Mouse (Mus musculus) induced T-regulatory cell, adult 2 months (primary cell): Measurements from ENCODE around the gene Cacfd1.
A peak's percentile ranks its signal among the peaks of the same experiment; 100 is the strongest.

Experiments
- DNase-seq: peaks from one replicate; pipeline ENCODE4 v3.0.0-alpha.2; 2012; ENCODE audit warnings: low read depth

The Cacfd1 gene

DNA sequence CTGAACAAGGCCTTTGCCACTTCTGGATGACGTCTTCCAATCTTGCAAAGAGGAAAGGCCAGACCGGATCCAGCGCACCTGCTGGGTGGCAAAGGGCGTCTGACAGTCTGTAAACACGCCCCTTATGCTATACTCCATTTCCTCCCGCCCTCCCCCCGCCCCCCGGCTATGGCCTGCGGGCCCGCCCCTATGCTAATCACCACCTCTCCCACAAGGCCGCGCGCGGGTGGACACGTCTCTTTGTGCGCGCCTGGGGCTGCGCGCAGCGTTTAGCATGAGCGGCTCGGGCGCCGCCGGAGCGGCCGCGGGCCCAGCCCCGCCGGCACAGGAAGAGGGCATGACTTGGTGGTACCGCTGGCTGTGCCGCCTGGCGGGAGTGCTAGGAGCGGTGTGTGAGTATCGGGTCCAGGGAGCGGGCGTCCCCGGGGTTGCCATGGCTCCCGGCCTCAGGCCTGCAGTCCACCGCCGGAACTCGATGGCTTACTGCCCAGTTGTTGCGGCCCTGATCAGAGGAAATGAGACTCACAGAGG, at the start of gene Cacfd1:
Gene Cacfd1 (plus strand): TSS at position 213 of the 531 bp plus-strand sequence.
- DNase-seq, result peak; percentile 97

- DNase-seq, result no peak
Observed at GRCm38 (mm10) chr2:26960756-26961155, 49.0 kb upstream of the Cacfd1 start.

DNA sequence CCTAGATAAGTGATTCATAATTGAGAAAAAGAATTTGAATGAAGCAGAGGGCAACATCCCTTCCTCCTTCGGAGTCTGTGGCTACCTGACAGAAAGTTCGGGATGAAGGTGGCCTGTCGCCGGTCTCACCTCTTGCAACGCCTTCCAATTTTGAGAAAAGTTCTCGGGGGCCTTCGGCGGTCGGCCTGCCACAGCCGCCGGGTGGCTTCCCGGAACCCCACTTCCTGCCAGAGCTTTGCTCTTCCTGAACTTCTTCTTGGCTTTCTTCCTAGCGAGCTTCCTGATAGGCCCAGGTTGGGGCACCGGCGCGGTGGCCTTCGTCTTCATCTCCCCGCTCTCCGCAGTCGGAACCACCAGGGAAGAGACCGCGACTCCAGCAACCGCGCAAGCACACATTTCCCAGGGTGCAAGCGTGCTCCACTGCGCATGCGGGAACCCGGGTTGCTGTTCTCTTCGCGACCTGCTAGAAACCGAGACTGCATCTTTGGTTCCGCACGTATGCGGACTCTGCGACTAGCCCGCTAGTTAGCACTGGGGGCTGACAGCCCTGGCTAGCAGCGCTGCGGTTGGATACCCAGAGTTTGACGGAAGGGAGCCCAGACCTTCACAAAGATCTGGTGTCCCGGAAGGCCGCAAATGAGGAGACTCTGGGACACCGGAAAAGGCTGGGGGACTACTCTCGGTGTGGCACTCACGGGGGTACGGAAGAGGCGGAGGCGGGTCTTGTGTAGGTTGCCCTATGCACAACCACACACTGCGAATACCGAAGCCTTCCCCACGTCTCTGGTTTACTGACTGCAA, 45.6 kb upstream of the Cacfd1 start, which contains the start of gene Rexo4:
Gene Rexo4 (minus strand): TSS at position 464 of the 801 bp plus-strand sequence.
- peak; percentile 99 for DNase-seq

- DNase-seq, result no peak
Observed at GRCm38 (mm10) chr2:26964724-26965370, 44.9 kb upstream of the Cacfd1 start.

- peak; percentile 42 for DNase-seq
Observed at GRCm38 (mm10) chr2:26967262-26967661, 42.5 kb upstream of the Cacfd1 start.

- DNase-seq, result no peak
Observed at GRCm38 (mm10) chr2:26973116-26973515, 36.6 kb upstream of the Cacfd1 start, which contains the start of gene Adamts13. Gene Adamts13, plus strand, starts transcription at chr2:26973416.

DNA sequence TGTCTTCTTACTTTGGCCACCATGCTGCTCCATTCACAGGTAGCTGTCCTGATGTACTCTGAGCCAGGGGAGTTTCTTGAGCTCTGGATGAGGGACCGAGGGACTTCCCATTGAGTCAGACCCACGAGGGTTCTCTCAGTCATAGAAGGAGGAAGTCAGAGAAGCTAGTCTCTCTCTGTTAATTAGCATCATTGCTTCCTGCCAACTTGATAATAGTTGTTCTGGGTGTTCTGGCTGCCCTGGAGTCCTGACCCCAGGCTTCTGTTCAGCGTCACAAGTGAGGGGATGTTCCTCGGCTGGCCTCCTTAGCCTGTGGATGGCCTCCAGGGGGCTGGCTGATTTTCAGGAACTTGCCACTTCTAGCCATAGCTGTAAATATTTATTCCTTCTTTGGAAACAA, 35.8 kb upstream of the Cacfd1 start:
- peak; percentile 47 for DNase-seq

DNA sequence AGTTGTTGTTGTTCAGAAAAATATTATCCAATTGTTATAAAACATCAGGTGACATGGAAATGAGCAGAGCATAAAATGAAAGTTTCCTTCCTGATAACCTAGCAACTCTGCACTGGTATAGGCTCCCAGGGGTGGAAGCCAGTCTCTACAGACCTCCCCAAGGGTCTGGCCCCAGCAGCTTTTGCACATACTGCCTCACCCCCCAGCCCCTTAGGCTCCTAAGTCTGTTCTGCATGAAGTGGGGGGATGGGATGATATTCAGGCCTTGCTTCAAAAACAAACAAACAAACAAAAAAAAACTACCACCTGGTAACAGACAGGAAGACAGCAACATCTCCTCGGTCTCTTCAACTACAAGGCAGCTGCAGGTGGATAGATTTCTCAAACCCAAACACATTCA, 29.4 kb upstream of the Cacfd1 start:
- no peak for DNase-seq

GRCm38 (mm10) chr2:26984179-26984578, 25.5 kb upstream of the Cacfd1 start:
- no peak for DNase-seq

DNA sequence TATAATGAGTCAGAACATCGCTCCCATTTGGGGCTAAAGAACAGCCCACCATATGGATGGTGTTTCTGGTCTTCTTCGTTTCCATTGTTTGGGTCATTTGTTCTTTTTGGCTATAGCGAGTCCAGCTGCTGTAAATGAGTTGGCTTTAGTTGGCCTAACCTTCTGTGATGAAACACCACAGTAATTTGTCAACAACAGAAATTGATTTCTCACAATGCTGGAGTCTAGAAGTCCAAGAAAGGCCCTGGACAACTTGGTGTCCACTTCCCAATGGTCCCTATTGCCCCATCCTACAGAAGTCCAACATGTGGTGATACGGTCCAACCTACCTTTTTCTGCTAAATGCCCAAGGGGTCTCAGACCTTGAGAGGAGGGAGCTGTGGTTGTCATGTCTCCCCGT, 25.1 kb upstream of the Cacfd1 start:
- DNase-seq, result no peak

DNA sequence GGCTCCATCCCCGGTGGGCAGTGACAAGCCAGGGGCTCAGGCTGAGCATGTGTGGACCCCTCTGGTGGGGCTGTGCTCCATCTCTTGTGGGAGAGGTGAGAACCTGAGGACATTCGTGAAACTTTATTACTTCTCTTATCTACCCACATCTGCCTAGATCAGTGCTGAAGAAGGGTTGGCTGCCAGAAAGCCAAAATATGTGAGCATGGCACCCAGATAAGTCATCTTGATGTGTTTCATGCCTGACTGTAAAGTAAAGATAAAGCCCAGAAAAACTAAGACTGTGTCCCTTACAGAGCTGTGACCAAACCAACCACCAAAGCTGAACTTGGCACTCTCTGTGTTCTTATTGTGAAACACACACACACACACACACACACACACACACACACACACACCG, 15.8 kb upstream of the Cacfd1 start:
- no peak for DNase-seq

DNA sequence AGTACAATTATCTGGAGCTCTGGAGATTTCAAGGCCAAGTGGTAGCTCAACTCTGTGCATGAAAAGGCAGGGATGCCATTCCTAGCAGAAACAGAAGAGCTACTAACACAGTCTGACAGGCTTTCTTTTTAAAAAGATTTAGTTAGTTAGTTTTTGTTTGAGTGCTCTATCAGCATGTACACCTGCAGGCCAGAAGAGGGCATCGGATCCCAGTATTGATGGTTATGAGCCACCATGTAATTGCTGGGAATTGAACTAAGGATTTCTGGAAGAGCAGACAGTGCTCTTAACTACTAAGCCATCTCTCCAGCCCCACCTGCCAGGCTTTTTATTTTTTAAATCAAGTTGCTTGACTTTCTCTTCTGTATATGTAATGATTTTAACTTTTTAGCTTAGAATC, 12.2 kb upstream of the Cacfd1 start:
- DNase-seq, result peak; percentile 35

DNA sequence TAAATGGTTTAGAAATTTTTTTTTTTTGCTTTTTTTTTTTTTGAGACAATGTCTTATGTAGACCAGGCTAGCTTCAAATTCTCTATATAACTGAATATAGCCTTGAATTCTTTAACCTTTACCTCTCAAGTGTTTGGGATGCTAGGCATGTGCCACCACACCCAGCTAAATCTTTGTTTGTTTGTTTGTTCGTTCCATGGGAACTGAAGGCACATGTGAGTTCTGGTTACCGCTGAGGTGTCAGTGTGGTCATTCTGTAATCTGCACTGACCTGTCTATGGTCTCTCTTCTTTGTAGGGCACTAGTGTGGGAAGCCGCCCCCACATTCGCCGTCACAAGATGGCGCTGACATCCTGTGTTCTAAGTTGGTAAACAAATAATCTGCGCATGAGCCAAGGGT, 11.7 kb upstream of the Cacfd1 start:
- DNase-seq, result no peak

DNA sequence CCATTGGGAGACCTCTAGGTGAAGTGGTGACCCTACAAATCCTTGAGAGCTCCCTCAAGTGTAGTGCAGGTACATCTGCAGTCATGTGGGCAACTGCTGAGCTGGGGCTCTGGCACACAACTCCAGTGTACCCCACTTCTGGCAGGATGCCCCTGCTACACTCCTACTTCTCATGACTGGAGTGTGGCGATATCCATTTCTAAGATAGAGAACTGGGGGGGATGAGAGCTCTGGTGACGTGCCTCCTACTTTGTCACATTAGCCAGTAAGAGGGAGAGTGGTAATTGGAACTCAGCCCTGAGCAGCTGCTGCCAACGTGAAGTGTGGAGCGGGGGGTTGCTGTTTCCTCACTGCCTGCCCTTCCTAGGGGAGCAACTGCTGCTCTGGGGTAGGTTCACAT, 3.5 kb upstream of the Cacfd1 start:
- no peak for DNase-seq

DNA sequence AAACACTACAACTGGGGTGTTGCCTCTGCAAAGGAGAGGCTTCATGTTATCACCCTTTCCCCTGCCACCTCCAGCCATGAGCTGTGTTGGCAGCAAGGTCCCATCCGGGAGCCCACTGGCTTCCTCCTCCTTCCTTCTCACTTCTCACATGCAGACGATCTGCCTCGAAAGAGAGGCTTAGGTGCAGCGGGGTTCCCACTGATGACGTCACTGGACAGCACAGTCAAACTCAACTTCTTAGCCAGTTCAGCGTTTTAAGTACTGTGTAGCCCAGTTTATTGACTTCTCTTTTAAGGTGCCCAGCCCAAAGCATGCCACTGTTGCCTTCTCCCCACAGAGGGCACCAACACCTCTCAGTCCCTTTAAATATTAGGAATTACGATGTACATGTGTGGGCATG, 2.0 kb upstream of the Cacfd1 start:
- DNase-seq, result no peak

- peak; percentile 81 for DNase-seq
Observed at GRCm38 (mm10) chr2:27017802-27018201, 8.1 kb downstream of the Cacfd1 start.

- no peak for DNase-seq
Observed at GRCm38 (mm10) chr2:27019530-27019929, 9.8 kb downstream of the Cacfd1 start.

GRCm38 (mm10) chr2:27021103-27021502, 11.4 kb downstream of the Cacfd1 start:
- DNase-seq, result no peak

GRCm38 (mm10) chr2:27022612-27023011, 12.9 kb downstream of the Cacfd1 start:
- DNase-seq, result no peak

- no peak for DNase-seq
Observed at GRCm38 (mm10) chr2:27024136-27024535, 14.4 kb downstream of the Cacfd1 start.

- peak; percentile 51 for DNase-seq
Observed at GRCm38 (mm10) chr2:27025545-27025944, 15.8 kb downstream of the Cacfd1 start.

DNA sequence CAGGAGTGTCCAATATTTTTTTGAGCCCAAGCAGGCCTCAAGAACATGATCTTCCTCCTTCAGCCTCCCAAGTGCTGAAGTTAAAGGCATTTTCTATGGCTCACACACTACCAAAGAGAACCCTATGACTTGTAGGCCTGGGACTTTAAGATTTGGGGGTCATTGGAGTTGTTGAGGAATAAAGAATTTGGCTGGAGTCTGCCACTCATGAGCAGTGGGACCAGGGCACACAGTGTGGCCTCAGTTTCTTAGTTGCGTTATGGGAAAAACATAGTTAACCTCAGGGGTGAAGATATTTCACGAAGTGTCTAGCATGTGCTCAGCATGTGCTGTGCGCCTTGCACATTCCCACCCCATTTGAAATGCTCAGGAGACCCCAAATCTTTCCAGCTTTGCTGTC, 16.6 kb downstream of the Cacfd1 start:
- DNase-seq, result no peak
